In genomic region chr17:13494475-13494874, GRCm38 (mm10) we compare ENCODE assay signal across 6 mouse cellular contexts.
A peak's percentile ranks its signal among the peaks of the same experiment; 100 is the strongest.
DNase-seq lines count a peak whose midpoint lies in the region; ATAC-seq and TF ChIP-seq lines count a peak whose summit lies in the region.
"Not testable (repeated sequence)": the region's sequence is repeated elsewhere in the genome, so short reads cannot be mapped to it uniquely, and the experiment has no call there.

No protein-coding gene starts in this region.

- H3K27ac ChIP-seq in MEL (ENCODE audit: control insufficient read depth, low read depth, low read length); liver, embryonic 13.5 days; liver, embryonic 14.5 days: not testable (repeated sequence)

- not testable (repeated sequence) for H3K9me3 ChIP-seq in MEL (replicated peaks; ENCODE audit: insufficient read depth, low read length); liver, embryonic 13.5 days (replicated peaks); liver, embryonic 14.5 days (ENCODE audit: control insufficient read depth, low read length)

- not testable (repeated sequence) for TF ChIP-seq CTCF in MEL (IDR thresholded peaks at IDR 0.05 in 2 of 3, conservative IDR thresholded peaks at IDR 0.05 in 1 of 3; ENCODE audit: control insufficient read depth in 1 of 3, insufficient read depth in 1 of 3, low read depth in 2 of 3, low read length in 3 of 3, poor library complexity in 1 of 3, severe bottlenecking in 1 of 3); liver, embryonic 14.5 days (IDR thresholded peaks at IDR 0.05; ENCODE audit: low read depth)

- TF ChIP-seq EP300 in MEL (IDR thresholded peaks at IDR 0.05; ENCODE audit: low read depth in 1 of 2, low read length in 2 of 2); liver, embryonic 14.5 days (IDR thresholded peaks at IDR 0.05; ENCODE audit: low read depth): not testable (repeated sequence)

- not testable (repeated sequence) for ATAC-seq in liver, embryonic 13.5 days (ENCODE audit: low read depth); liver, embryonic 14.5 days (ENCODE audit: insufficient read depth)
- ATAC-seq in megakaryocyte progenitor cell, adult 5-6 weeks (replicated peaks; ENCODE audit: poor library complexity) = peak; percentile 21
- ATAC-seq in megakaryocyte-erythroid progenitor cell, adult 5-6 weeks (replicated peaks; ENCODE audit: low FRiP score, low TSS enrichment, poor library complexity, severe bottlenecking) = peak; percentile 53

- H3K36me3 ChIP-seq in MEL (ENCODE audit: control insufficient read depth in 1 of 2, insufficient read depth in 2 of 2, low read length in 2 of 2); liver, embryonic 13.5 days; liver, embryonic 14.5 days (replicated peaks; ENCODE audit: control insufficient read depth, insufficient read depth, low read depth): not testable (repeated sequence)

- H3K4me2 ChIP-seq in liver, embryonic 13.5 days; liver, embryonic 14.5 days (ENCODE audit: low read depth): not testable (repeated sequence)

- DNase-seq in MEL (ENCODE audit: low read depth, low spot score) = peak; percentile 53
- peak; percentile 79 for DNase-seq in MEL-GATA-1-ER (ENCODE audit: extremely low read depth, low read depth)
- DNase-seq in liver, embryonic 13.5 days = peak; percentile 15
- peak in 2 of 3 experiments; percentile 39 to 44 for DNase-seq in liver, embryonic 14.5 days (ENCODE audit: low read depth in 3 of 3, low spot score in 3 of 3)

- no CpG with 5 or more reads among the region's 1 CpGs for WGBS in liver, embryonic 13.5 days (ENCODE audit: insufficient replicate concordance)
- WGBS in liver, embryonic 14.5 days (ENCODE audit: insufficient replicate concordance) = no CpG with 5 or more reads among the region's 1 CpGs

- TF ChIP-seq RAD21 in MEL (IDR thresholded peaks at IDR 0.05; ENCODE audit: low read depth, low read length) = not testable (repeated sequence)

- H3K9ac ChIP-seq in MEL (ENCODE audit: control insufficient read depth, low read depth, low read length, poor library complexity, severe bottlenecking); liver, embryonic 13.5 days; liver, embryonic 14.5 days (replicated peaks): not testable (repeated sequence)

- not testable (repeated sequence) for H3K4me1 ChIP-seq in MEL (ENCODE audit: control insufficient read depth in 1 of 2, insufficient read depth in 2 of 2, low read length in 2 of 2); liver, embryonic 13.5 days (replicated peaks); liver, embryonic 14.5 days (replicated peaks; ENCODE audit: control insufficient read depth in 2 of 2, insufficient read depth in 2 of 2, low read length in 1 of 2)

- H3K79me2 ChIP-seq in MEL (ENCODE audit: control insufficient read depth, insufficient read depth, low read length, poor library complexity) = not testable (repeated sequence)

- H3K27me3 ChIP-seq in MEL (ENCODE audit: control insufficient read depth in 1 of 2, insufficient read depth in 2 of 2, low read length in 2 of 2); liver, embryonic 13.5 days; liver, embryonic 14.5 days (ENCODE audit: control insufficient read depth, insufficient read depth, low read length): not testable (repeated sequence)

- not testable (repeated sequence) for TF ChIP-seq POLR2A in MEL (IDR thresholded peaks at IDR 0.05; ENCODE audit: control insufficient read depth in 1 of 2, insufficient read depth in 1 of 2, low read depth in 1 of 2, low read length in 2 of 2, poor library complexity in 1 of 2)

- not testable (repeated sequence) for H3K4me3 ChIP-seq in MEL (ENCODE audit: control insufficient read depth in 1 of 2, insufficient read depth in 1 of 2, low read depth in 2 of 2, low read length in 2 of 2); liver, embryonic 13.5 days (replicated peaks); liver, embryonic 14.5 days (ENCODE audit: insufficient read depth in 1 of 2, low read depth in 2 of 2, low read length in 2 of 2)

TF ChIP-seq in MEL, 35 proteins besides CTCF, POLR2A, EP300 and RAD21:
- TF ChIP-seq ZKSCAN1 (IDR thresholded peaks at IDR 0.05; ENCODE audit: low read depth, low read length) (0 out of 2 replicates have a peak, but pooled peaks have one; percentile 62), GATA1 (IDR thresholded peaks at IDR 0.05; ENCODE audit: low read depth, low read length) (peak; percentile 21; the same call in 1 of the 2 replicates), TCF12 (IDR thresholded peaks at IDR 0.05; ENCODE audit: low read depth, low read length) (0 out of 2 replicates have a peak, but pooled peaks have one; percentile 11)

Comparison
In these comparisons a context has a peak if more than half of its experiments do, and no peak if none do; other contexts are left out.
1. DNase-seq: peak in every context shown above with its lines; median percentile 79 in MEL-GATA-1-ER; 53 in MEL; 42 in liver, embryonic 14.5 days; 15 in liver, embryonic 13.5 days.